Mouse (Mus musculus) thymus, postnatal 14 days (tissue): ENCODE data around the gene Chd2.

Experiments used
- DNase-seq: peaks from one replicate; pipeline ENCODE4 v3.0.0; 2021

Gene Chd2

GRCm38 (mm10) chr7:73434336-73434677 lies 107.3 kb downstream of the Chd2 start:
- DNase-seq: no peak

GRCm38 (mm10) chr7:73433637-73434335 lies 107.8 kb downstream of the Chd2 start:
- DNase-seq: no peak

GRCm38 (mm10) chr7:73428525-73428924 lies 113.1 kb downstream of the Chd2 start:
- DNase-seq: no peak

GRCm38 (mm10) chr7:73427794-73428193 lies 113.8 kb downstream of the Chd2 start:
- no peak for DNase-seq

- DNase-seq: no peak
These were observed 114.8 kb downstream of the Chd2 start for GRCm38 (mm10) chr7:73426752-73427386.

- DNase-seq: no peak
These were observed 115.4 kb downstream of the Chd2 start for GRCm38 (mm10) chr7:73426235-73426634.

GRCm38 (mm10) chr7:73425451-73425850 lies 116.2 kb downstream of the Chd2 start:
- no peak for DNase-seq

- no peak for DNase-seq
These were observed 116.9 kb downstream of the Chd2 start for GRCm38 (mm10) chr7:73424705-73425104.

GRCm38 (mm10) chr7:73424243-73424642 lies 117.4 kb downstream of the Chd2 start:
- DNase-seq: no peak

- DNase-seq: no peak
These were observed 118.4 kb downstream of the Chd2 start for GRCm38 (mm10) chr7:73423236-73423635.

- DNase-seq: peak; percentile 69
These were observed 119.2 kb downstream of the Chd2 start for GRCm38 (mm10) chr7:73422223-73423113.

GRCm38 (mm10) chr7:73421278-73422015 lies 120.2 kb downstream of the Chd2 start:
- DNase-seq: no peak

- DNase-seq: no peak
These were observed 120.8 kb downstream of the Chd2 start for GRCm38 (mm10) chr7:73420827-73421226.

- DNase-seq: no peak
These were observed 122.3 kb downstream of the Chd2 start for GRCm38 (mm10) chr7:73419375-73419774.

- no peak for DNase-seq
These were observed 127.4 kb downstream of the Chd2 start for GRCm38 (mm10) chr7:73414192-73414591.

- no peak for DNase-seq
These were observed 129.2 kb downstream of the Chd2 start for GRCm38 (mm10) chr7:73412419-73412818.

- no peak for DNase-seq
These were observed 129.6 kb downstream of the Chd2 start for GRCm38 (mm10) chr7:73411986-73412385.

GRCm38 (mm10) chr7:73411523-73411922 lies 130.1 kb downstream of the Chd2 start:
- no peak for DNase-seq

GRCm38 (mm10) chr7:73405550-73405949 lies 136.1 kb downstream of the Chd2 start:
- no peak for DNase-seq

GRCm38 (mm10) chr7:73403538-73403937 lies 138.1 kb downstream of the Chd2 start:
- no peak for DNase-seq

- DNase-seq: no peak
These were observed 139.0 kb downstream of the Chd2 start for GRCm38 (mm10) chr7:73402671-73403070.

- DNase-seq: no peak
These were observed 139.5 kb downstream of the Chd2 start for GRCm38 (mm10) chr7:73402106-73402505.
